Comparison of ENCODE assay signal across 8 mouse cellular contexts in genomic region chr13:78181071-78181929, GRCm38 (mm10). TPM values are rescaled to one million over a fixed set of nuclear protein-coding genes. Genes with fewer than 3 reads are reported as not detected.
A peak's percentile ranks its signal among the peaks of the same experiment; 100 is the strongest.
DNase-seq lines count a peak whose midpoint lies in the region; ATAC-seq lines count a peak whose summit lies in the region.

No protein-coding gene starts in this region.

- no peak for DNase-seq in heart, postnatal 14 days
- peak; percentile 68 for DNase-seq in brain, adult 2 months (ENCODE audit: low read depth, low spot score)
- no peak for DNase-seq in thymus, postnatal 10 days (ENCODE audit: low spot score in 2 of 2)
- no peak for DNase-seq in thymus, postnatal 14 days

- H3K36me3 ChIP-seq in heart, embryonic 14.5 days (ENCODE audit: control insufficient read depth, insufficient read depth, low read length) = no peaks in the 10 kb centered on the region
- no peaks in the 10 kb centered on the region for H3K36me3 ChIP-seq in embryonic facial prominence, embryonic 13.5 days
- H3K36me3 ChIP-seq in limb, embryonic 12.5 days = no peaks in the 10 kb centered on the region
- no peaks in the 10 kb centered on the region for H3K36me3 ChIP-seq in stomach, embryonic 16.5 days (ENCODE audit: control insufficient read depth, insufficient read depth, low read length)

- H3K9me3 ChIP-seq in heart, embryonic 14.5 days (ENCODE audit: control insufficient read depth, low read length) = no peaks in the 10 kb centered on the region
- no peaks in the 10 kb centered on the region for H3K9me3 ChIP-seq in embryonic facial prominence, embryonic 13.5 days
- no peaks in the 10 kb centered on the region for H3K9me3 ChIP-seq in limb, embryonic 12.5 days
- H3K9me3 ChIP-seq in stomach, embryonic 16.5 days (replicated peaks; ENCODE audit: control insufficient read depth, low read length) = no peaks in the 10 kb centered on the region

- H3K27ac ChIP-seq in heart, embryonic 14.5 days (replicated peaks in 1 of 2; ENCODE audit: control insufficient read depth in 1 of 2, insufficient read depth in 1 of 2, low read depth in 2 of 2, low read length in 2 of 2) = no peak overlapping the region
- H3K27ac ChIP-seq in embryonic facial prominence, embryonic 13.5 days = no peak overlapping the region
- H3K27ac ChIP-seq in limb, embryonic 12.5 days = no peak overlapping the region
- peak overlapping the region; percentile 46; the same call in 1 of the 2 replicates for H3K27ac ChIP-seq in stomach, embryonic 16.5 days (ENCODE audit: low read length)

- peaks cover 96% of the 10 kb centered on the region for H3K27me3 ChIP-seq in heart, embryonic 14.5 days (ENCODE audit: control insufficient read depth, insufficient read depth, low read length)
- peaks cover 97% of the 10 kb centered on the region for H3K27me3 ChIP-seq in embryonic facial prominence, embryonic 13.5 days
- peaks cover 89% of the 10 kb centered on the region for H3K27me3 ChIP-seq in limb, embryonic 12.5 days
- H3K27me3 ChIP-seq in stomach, embryonic 16.5 days (ENCODE audit: control insufficient read depth, insufficient read depth, low read length) = peaks cover 23% of the 10 kb centered on the region

- H3K4me1 ChIP-seq in heart, embryonic 14.5 days (ENCODE audit: control insufficient read depth in 2 of 2, insufficient read depth in 2 of 2, low read length in 2 of 2) = peaks cover 2 to 13% of the 10 kb centered on the region in 2 experiments; a peak in 3 of 4 replicates
- H3K4me1 ChIP-seq in embryonic facial prominence, embryonic 13.5 days = peaks cover 31% of the 10 kb centered on the region
- peaks cover 21% of the 10 kb centered on the region for H3K4me1 ChIP-seq in limb, embryonic 12.5 days (replicated peaks)
- H3K4me1 ChIP-seq in stomach, embryonic 16.5 days (ENCODE audit: control insufficient read depth, insufficient read depth, low read length) = peaks cover 3% of the 10 kb centered on the region; the same call in 1 of the 2 replicates

- WGBS in heart, embryonic 14.5 days = 1% methylated on average over 43 of the region's 44 CpGs
- WGBS in embryonic facial prominence, embryonic 13.5 days = under 1% methylated on average over 44 of the region's 44 CpGs
- under 1% methylated on average over 42 of the region's 44 CpGs for WGBS in limb, embryonic 12.5 days
- 2% methylated on average over 41 of the region's 44 CpGs for WGBS in stomach, embryonic 16.5 days

- H3K4me3 ChIP-seq in heart, embryonic 14.5 days (ENCODE audit: control insufficient read depth in 1 of 2, insufficient read depth in 1 of 2, low read depth in 1 of 2, low read length in 2 of 2) = peak overlapping the region in 1 of 2 experiments; percentile 22; a peak in 1 of 4 replicates
- H3K4me3 ChIP-seq in embryonic facial prominence, embryonic 13.5 days = peak overlapping the region; percentile 25
- H3K4me3 ChIP-seq in limb, embryonic 12.5 days (replicated peaks) = peak overlapping the region; percentile 17; the same call in 1 of the 2 replicates
- H3K4me3 ChIP-seq in stomach, embryonic 16.5 days (replicated peaks; ENCODE audit: low read length) = peak overlapping the region; percentile 32

- H3K9ac ChIP-seq in heart, embryonic 14.5 days (ENCODE audit: low read length) = no peak overlapping the region
- H3K9ac ChIP-seq in embryonic facial prominence, embryonic 13.5 days = no peak overlapping the region
- no peak overlapping the region for H3K9ac ChIP-seq in limb, embryonic 12.5 days (replicated peaks)
- H3K9ac ChIP-seq in stomach, embryonic 16.5 days (ENCODE audit: low read length) = peak overlapping the region; percentile 55

- intact Hi-C loops in heart, postnatal 14 days (cut with DNase I) = loop anchor here (10.0 kb wide), 2 partner anchors 316 to 1336 kb away; no protein-coding TSS in a partner anchor

- H3K4me2 ChIP-seq in heart, embryonic 14.5 days (ENCODE audit: low read length) = peak overlapping the region; percentile 52
- H3K4me2 ChIP-seq in embryonic facial prominence, embryonic 13.5 days = peak overlapping the region; percentile 52
- H3K4me2 ChIP-seq in limb, embryonic 12.5 days = peak overlapping the region; percentile 45
- peak overlapping the region; percentile 57 for H3K4me2 ChIP-seq in stomach, embryonic 16.5 days (ENCODE audit: low read depth, low read length)

- ATAC-seq in heart, embryonic 14.5 days (ENCODE audit: insufficient number of reproducible peaks, insufficient read depth, low FRiP score, low read depth) = no peak
- no peak for ATAC-seq in embryonic facial prominence, embryonic 13.5 days (ENCODE audit: insufficient number of reproducible peaks, insufficient read depth, low FRiP score, low TSS enrichment, low read depth)
- ATAC-seq in limb, embryonic 12.5 days (ENCODE audit: insufficient number of reproducible peaks, insufficient read depth, low FRiP score, low TSS enrichment, low read depth) = 0 out of 2 replicates have a peak, but pooled peaks have one; percentile 35
- no peak for ATAC-seq in stomach, embryonic 16.5 days (ENCODE audit: insufficient read depth, low FRiP score)

RNA-seq across cellular contexts. Expression of gene Nr2f1, which starts 18.3 kb away (rescaled TPM):
- polyA plus RNA-seq in heart, embryonic 14.5 days (2014; fragmentation: Nextera tagmentation; extraction: Ambion mirVana) = 5.6 and 8.3 TPM in 2 replicates
- 1 to 10 TPM; 3.8 to 4.9 TPM for total RNA-seq in heart, postnatal 14 days (2021)
- 14.1 and 15.8 TPM in 2 replicates for polyA plus RNA-seq in embryonic facial prominence, embryonic 13.5 days (2015; fragmentation: Nextera tagmentation; extraction: Ambion mirVana)
- polyA plus RNA-seq in limb, embryonic 12.5 days (2016; fragmentation: Nextera tagmentation; extraction: Ambion mirVana) = 5.7 and 6.6 TPM in 2 replicates
- 9.1 and 12.6 TPM in 2 replicates for polyA plus RNA-seq in stomach, embryonic 16.5 days (2015; fragmentation: Nextera tagmentation; extraction: Ambion mirVana)
